Mouse (Mus musculus) lung, postnatal 0 days (tissue): Measurements from ENCODE around the gene Tcf20.

Experiments
- CTCF ChIP-seq: IDR thresholded peaks from 2 replicates; pipeline ENCODE4 v1.5.1; 2016; ENCODE audit warnings: antibody characterized with exemption, mild to moderate bottlenecking
- EP300 ChIP-seq: IDR thresholded peaks from 2 replicates; pipeline ENCODE4 v1.6.1; 2016; ENCODE audit warnings: antibody characterized with exemption, mild to moderate bottlenecking, control low read depth

DNA sequence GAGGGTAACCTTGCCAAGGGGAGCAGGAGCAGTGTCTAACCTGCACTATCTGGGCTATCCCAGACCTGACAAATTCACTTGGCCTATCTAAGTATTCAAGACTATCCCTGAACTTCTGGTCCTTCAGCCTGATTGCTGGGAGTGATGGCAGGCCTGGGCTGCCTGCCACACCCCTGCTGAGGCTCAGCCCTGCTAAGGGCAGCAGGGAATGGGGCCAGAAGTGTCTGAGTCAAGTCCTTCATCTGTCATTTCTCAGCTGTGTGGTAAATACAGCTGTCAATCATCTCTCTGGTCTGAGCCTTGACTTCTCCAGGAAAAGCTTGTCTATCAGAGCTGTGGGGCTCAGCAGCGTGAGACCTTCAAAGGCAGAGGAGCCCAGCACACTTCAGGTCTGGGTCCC, 8.1 kb downstream of the Tcf20 start:
- TF ChIP-seq EP300 (no peak), CTCF (no peak)
